Mouse (Mus musculus): ENCODE results near the gene Hc.

DNA sequence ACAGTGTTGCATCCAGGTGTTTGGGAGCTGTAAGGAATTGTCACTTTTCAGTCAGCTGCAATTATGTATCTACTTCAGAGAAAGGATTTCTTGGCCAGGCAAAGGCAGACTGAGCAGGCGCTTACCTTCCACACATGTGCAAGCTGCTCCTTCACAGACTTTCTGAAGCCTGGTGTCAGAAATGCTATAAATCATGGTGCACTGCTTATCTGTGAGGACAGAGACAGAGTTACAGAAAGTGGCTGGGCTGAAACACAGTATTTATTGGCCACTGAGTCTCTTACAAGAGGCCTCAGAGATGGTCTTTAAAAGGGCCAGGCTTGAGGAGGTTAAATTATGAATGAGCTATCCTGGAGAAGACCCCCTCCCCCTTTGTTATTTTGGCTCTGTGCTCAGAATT lies 71.5 kb downstream of the Hc start:
- TF ChIP-seq CTCF (IDR thresholded peaks at IDR 0.05; ENCODE audit: extremely low read depth, insufficient read depth, insufficient read length, insufficient replicate concordance) (no peak), POLR2A (IDR thresholded peaks at IDR 0.05; ENCODE audit: low read depth, low read length) (no peak)
